Mouse (Mus musculus): ENCODE data around the gene Fxyd2. TPM values are rescaled to one million over a fixed set of nuclear protein-coding genes. Genes with fewer than 3 reads are reported as not detected.

Gene Fxyd2
- polyA plus RNA-seq, 2 experiments = 0.50 to 0.55 TPM

GRCm38 (mm10) chr9:45434171-45434570 lies 34.7 kb downstream of the Fxyd2 start:
- no peaks in the 10 kb centered on the region for H3K36me3 ChIP-seq (replicated peaks; ENCODE audit: control insufficient read depth, insufficient read depth, low read depth)
- TF ChIP-seq EP300 (IDR thresholded peaks at IDR 0.05; ENCODE audit: low read depth) = no peak
- no peak for TF ChIP-seq CTCF (IDR thresholded peaks at IDR 0.05; ENCODE audit: low read depth)
- no peak overlapping the region for H3K4me3 ChIP-seq (ENCODE audit: insufficient read depth in 1 of 2, low read depth in 2 of 2, low read length in 2 of 2)
- no peaks in the 10 kb centered on the region for H3K9me3 ChIP-seq (ENCODE audit: control insufficient read depth, low read length)
- ATAC-seq (ENCODE audit: insufficient read depth) (no peak), DNase-seq (ENCODE audit: low read depth in 3 of 3, low spot score in 3 of 3) (no peak)
- H3K4me2 ChIP-seq (ENCODE audit: low read depth) = no peak overlapping the region
- no peak overlapping the region for H3K27ac ChIP-seq
- peaks cover 32% of the 10 kb centered on the region for H3K27me3 ChIP-seq (ENCODE audit: control insufficient read depth, insufficient read depth, low read length)
- no peak overlapping the region for H3K9ac ChIP-seq (replicated peaks)
- H3K4me1 ChIP-seq (replicated peaks; ENCODE audit: control insufficient read depth in 2 of 2, insufficient read depth in 2 of 2, low read length in 1 of 2) = no peaks in the 10 kb centered on the region
- WGBS (ENCODE audit: insufficient replicate concordance) = 58% methylated on average over 2 of the region's 2 CpGs

DNA sequence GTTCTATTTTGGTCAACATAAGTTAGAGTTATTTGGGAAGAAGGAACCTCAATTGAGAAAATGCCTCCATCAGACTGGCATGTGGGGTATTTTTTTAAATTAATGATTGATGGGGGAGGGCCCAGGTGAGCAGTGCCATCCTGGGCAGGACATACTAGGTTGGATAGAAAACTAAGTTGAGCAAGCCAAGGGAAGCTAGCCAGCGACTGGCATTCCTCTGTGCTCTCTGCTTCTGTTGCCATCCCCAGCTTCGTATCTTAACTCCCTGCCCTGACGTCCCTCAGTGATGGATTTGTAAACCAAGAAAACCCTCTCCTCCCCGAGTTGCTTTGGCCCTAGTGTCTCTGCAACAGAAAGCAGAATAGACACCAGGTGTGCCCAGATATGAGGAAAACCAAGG lies 39.6 kb downstream of the Fxyd2 start:
- no peaks in the 10 kb centered on the region for H3K36me3 ChIP-seq (replicated peaks; ENCODE audit: control insufficient read depth, insufficient read depth, low read depth)
- no peaks in the 10 kb centered on the region for H3K9me3 ChIP-seq (ENCODE audit: control insufficient read depth, low read length)
- H3K4me3 ChIP-seq (ENCODE audit: insufficient read depth in 1 of 2, low read depth in 2 of 2, low read length in 2 of 2) = no peak overlapping the region
- H3K27me3 ChIP-seq (ENCODE audit: control insufficient read depth, insufficient read depth, low read length) = no peaks in the 10 kb centered on the region
- H3K9ac ChIP-seq (replicated peaks) = no peak overlapping the region
- WGBS (ENCODE audit: insufficient replicate concordance) = 55% methylated on average over 4 of the region's 4 CpGs
- no peak overlapping the region for H3K4me2 ChIP-seq (ENCODE audit: low read depth)
- TF ChIP-seq EP300 (IDR thresholded peaks at IDR 0.05; ENCODE audit: low read depth) = no peak
- no peak for TF ChIP-seq CTCF (IDR thresholded peaks at IDR 0.05; ENCODE audit: low read depth)
- no peaks in the 10 kb centered on the region for H3K4me1 ChIP-seq (replicated peaks; ENCODE audit: control insufficient read depth in 2 of 2, insufficient read depth in 2 of 2, low read length in 1 of 2)
- DNase-seq (ENCODE audit: low read depth in 3 of 3, low spot score in 3 of 3) = no peak
- no peak overlapping the region for H3K27ac ChIP-seq
- no peak for ATAC-seq (ENCODE audit: insufficient read depth)

GRCm38 (mm10) chr9:45440083-45440784 lies 40.8 kb downstream of the Fxyd2 start:
- ATAC-seq (ENCODE audit: insufficient read depth) (no peak), DNase-seq (ENCODE audit: low read depth in 3 of 3, low spot score in 3 of 3) (no peak)
- Histone ChIP-seq H3K4me1 (replicated peaks; ENCODE audit: control insufficient read depth in 2 of 2, insufficient read depth in 2 of 2, low read length in 1 of 2) (no peaks in the 10 kb centered on the region), H3K9me3 (ENCODE audit: control insufficient read depth, low read length) (no peaks in the 10 kb centered on the region), H3K9ac (replicated peaks) (no peak overlapping the region), H3K27ac (no peak overlapping the region), H3K4me3 (ENCODE audit: insufficient read depth in 1 of 2, low read depth in 2 of 2, low read length in 2 of 2) (no peak overlapping the region), H3K4me2 (ENCODE audit: low read depth) (no peak overlapping the region), H3K36me3 (replicated peaks; ENCODE audit: control insufficient read depth, insufficient read depth, low read depth) (no peaks in the 10 kb centered on the region), H3K27me3 (ENCODE audit: control insufficient read depth, insufficient read depth, low read length) (no peaks in the 10 kb centered on the region)
- 53% methylated on average over 16 of the region's 16 CpGs for WGBS (ENCODE audit: insufficient replicate concordance)
- TF ChIP-seq EP300 (IDR thresholded peaks at IDR 0.05; ENCODE audit: low read depth) (no peak), CTCF (IDR thresholded peaks at IDR 0.05; ENCODE audit: low read depth) (no peak)

GRCm38 (mm10) chr9:45444251-45444798 lies 44.9 kb downstream of the Fxyd2 start:
- Histone ChIP-seq H3K4me3 (ENCODE audit: insufficient read depth in 1 of 2, low read depth in 2 of 2, low read length in 2 of 2) (no peak overlapping the region), H3K27me3 (ENCODE audit: control insufficient read depth, insufficient read depth, low read length) (no peaks in the 10 kb centered on the region), H3K4me2 (ENCODE audit: low read depth) (no peak overlapping the region), H3K9ac (replicated peaks) (no peak overlapping the region), H3K4me1 (replicated peaks; ENCODE audit: control insufficient read depth in 2 of 2, insufficient read depth in 2 of 2, low read length in 1 of 2) (no peaks in the 10 kb centered on the region), H3K9me3 (ENCODE audit: control insufficient read depth, low read length) (no peaks in the 10 kb centered on the region), H3K36me3 (replicated peaks; ENCODE audit: control insufficient read depth, insufficient read depth, low read depth) (no peaks in the 10 kb centered on the region), H3K27ac (no peak overlapping the region)
- WGBS (ENCODE audit: insufficient replicate concordance) = 49% methylated on average over 5 of the region's 5 CpGs
- no peak for DNase-seq (ENCODE audit: low read depth in 3 of 3, low spot score in 3 of 3)
- ATAC-seq (ENCODE audit: insufficient read depth) = no peak
- TF ChIP-seq EP300 (IDR thresholded peaks at IDR 0.05; ENCODE audit: low read depth) = no peak
- TF ChIP-seq CTCF (IDR thresholded peaks at IDR 0.05; ENCODE audit: low read depth) = no peak

- Histone ChIP-seq H3K27ac (no peak overlapping the region), H3K36me3 (replicated peaks; ENCODE audit: control insufficient read depth, insufficient read depth, low read depth) (no peaks in the 10 kb centered on the region), H3K27me3 (ENCODE audit: control insufficient read depth, insufficient read depth, low read length) (no peaks in the 10 kb centered on the region), H3K9ac (replicated peaks) (no peak overlapping the region), H3K4me2 (ENCODE audit: low read depth) (no peak overlapping the region), H3K9me3 (ENCODE audit: control insufficient read depth, low read length) (no peaks in the 10 kb centered on the region), H3K4me1 (replicated peaks; ENCODE audit: control insufficient read depth in 2 of 2, insufficient read depth in 2 of 2, low read length in 1 of 2) (no peaks in the 10 kb centered on the region), H3K4me3 (ENCODE audit: insufficient read depth in 1 of 2, low read depth in 2 of 2, low read length in 2 of 2) (no peak overlapping the region)
- DNase-seq (ENCODE audit: low read depth in 3 of 3, low spot score in 3 of 3) = no peak
- TF ChIP-seq EP300 (IDR thresholded peaks at IDR 0.05; ENCODE audit: low read depth) (no peak), CTCF (IDR thresholded peaks at IDR 0.05; ENCODE audit: low read depth) (no peak)
- no peak for ATAC-seq (ENCODE audit: insufficient read depth)
- 47% methylated on average over 4 of the region's 4 CpGs for WGBS (ENCODE audit: insufficient replicate concordance)
Measured at GRCm38 (mm10) chr9:45449658-45450057, 50.2 kb downstream of the Fxyd2 start.
